Mouse (Mus musculus) B cell, adult 2 months (primary cell): ENCODE data around the gene Cfap77.

Source experiments
- DNase-seq, 2 experiments: peaks; one replicate each; pipeline ENCODE4 v3.0.0; 2022

The Cfap77 gene

GRCm38 (mm10) chr2:29046151-29046550 lies 8.7 kb downstream of the Cfap77 start:
- no peak for DNase-seq

DNA sequence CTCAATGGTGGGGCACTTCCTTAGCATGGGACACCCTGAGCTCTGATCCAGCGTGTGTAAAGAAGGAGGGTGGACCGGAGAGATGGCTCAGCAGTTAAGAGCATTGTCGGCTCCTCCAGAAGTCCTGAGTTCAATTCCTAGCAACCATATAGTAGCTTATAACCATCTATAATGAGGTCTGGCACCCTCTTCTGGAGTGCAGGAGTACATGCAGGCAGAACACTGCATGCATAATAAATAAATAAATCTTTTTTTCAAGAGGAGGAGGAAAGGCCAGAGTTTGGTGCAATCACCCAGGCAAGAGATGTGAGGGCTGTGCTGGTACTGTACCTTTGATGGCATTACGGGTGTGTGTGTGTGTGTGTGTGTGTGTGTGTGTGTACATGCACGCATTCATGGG lies 12.7 kb downstream of the Cfap77 start:
- DNase-seq, result no peak

DNA sequence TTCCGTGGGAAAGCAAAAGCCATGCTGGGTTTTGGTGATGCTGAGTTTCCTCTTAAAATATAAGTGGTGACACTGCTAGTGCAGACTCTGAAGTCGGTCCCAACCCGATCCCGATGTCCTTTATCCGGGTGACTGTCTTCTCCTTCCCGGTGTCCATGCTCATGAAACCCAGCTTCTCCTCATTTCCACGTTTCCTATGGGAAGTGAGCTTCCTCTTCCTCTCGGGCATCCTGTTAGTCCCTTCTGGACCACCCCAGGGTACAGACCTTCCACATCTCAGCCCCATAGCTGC lies 13.4 kb downstream of the Cfap77 start:
- DNase-seq, result no peak

GRCm38 (mm10) chr2:29040594-29041476 lies 14.0 kb downstream of the Cfap77 start:
- DNase-seq, result no peak

DNA sequence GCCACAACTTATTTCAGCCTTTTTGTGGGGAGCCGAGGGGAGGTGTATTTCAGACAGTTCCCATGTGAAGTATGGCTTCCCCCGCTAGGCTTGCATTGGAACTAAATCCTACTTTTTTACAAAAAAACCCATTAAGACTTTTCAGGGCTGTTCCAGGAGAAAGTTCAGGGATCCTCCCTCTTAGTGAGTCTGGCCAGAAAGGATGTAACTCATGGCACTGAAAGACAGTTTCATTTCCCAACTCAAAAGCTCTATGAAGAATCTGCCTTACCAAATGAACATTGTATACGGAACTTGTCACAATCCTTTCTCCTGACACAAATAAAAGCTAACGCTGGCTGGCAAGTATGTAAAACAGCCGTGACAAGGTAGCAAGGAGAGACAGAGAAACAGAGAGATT lies 15.1 kb downstream of the Cfap77 start:
- DNase-seq, result no peak

DNA sequence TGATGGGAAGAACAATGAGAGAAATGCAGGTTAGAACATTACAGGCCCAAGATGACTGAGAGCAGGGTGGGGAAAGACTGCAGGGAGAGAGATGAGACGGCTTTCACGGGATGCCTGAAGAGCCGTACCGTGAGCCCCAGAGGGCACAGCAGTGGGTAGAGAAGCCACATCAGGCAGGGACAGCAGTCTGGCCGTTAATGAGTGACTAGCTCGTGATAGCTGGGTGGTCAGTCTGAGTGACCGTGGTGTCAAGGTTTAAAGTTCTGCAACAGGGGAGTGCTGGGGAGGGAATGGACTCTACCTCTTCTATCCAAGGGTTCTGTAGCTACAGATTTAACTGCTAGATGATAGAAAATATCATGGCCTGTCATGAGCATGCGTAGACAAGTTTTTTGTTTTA lies 19.2 kb downstream of the Cfap77 start:
- no peak for DNase-seq

DNA sequence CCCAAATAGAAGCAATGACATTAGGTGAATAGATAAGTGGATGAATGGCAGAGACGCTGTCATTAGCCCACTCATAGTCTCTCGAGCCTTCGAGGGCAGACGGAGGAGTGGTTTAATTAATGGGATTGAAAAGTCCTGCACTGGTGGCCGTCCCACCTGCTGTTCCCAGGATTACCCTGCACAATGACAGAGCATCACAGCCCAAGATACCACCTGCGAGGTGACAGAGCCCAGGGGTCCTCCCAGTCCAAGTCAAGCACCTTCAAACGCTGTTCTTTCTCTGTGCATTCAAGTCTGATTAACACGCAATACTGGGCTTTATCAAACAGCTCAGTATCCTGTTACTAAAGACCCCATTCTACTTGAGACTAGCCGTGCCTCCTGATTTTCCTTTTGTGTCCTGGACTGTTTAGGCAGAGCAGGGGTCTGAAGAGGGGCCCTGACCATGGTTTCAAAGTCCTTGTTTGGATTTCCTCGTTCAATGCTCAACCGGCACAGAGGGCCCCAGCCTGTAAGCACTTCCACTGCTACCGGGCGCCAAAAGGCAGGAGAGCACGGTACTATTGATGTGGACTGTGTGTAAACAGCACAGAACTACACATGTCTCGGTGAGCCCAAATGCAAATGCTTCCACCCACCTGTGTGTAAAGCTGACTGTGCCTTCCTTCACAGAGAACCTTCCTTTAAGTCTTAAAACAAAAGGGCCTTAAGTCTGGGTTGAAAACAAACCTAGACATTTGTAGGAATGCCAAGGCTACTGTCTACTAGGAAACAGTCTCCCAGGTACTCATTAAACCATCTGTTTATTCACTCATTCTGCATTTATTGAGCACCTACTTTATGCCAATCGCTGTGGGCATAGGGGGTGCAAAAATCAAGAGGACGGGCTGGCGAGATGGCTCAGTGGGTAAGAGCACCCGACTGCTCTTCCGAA lies 20.1 kb downstream of the Cfap77 start:
- no peak for DNase-seq

DNA sequence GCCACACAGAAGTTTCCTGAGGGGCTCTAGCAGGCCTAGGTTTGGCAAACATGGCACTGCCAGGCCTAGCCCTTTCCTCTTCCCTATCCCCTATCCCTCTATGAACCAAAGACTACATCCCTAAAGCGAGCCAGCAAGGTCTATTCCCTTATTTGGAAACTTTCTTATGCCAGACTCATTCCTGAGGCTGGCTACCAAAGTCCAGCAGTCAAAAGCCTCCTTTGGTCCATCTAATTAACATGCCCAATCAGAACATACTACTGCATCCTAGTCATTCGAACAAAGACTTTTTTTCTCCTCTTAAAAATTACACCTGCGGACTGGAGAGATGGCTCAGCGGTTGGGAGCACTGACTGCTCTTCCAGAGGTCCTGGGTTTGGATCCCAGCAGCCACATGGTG lies 22.9 kb downstream of the Cfap77 start:
- DNase-seq, result no peak

GRCm38 (mm10) chr2:29030048-29030734 lies 24.7 kb downstream of the Cfap77 start:
- no peak for DNase-seq

- DNase-seq, result no peak
These were observed 29.6 kb downstream of the Cfap77 start for GRCm38 (mm10) chr2:29025284-29025683.

DNA sequence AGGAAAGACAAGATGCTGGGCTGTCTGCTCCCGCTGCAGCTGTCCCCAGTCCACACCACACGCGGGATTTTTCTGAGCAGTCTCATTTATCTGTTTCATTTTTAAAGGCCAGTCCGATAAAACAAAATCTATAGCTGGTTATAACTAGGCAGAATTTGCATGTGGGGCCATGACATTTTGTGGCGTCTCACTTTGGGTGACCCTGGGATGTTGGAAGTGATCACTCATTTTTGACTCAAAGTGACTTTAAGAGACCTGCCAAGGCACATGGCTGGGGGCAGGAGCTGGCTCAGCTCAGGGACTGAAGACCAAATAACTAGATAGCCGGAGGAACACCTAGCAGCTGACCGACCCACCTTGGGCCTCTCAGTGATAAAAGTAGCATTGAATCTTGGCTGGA lies 31.9 kb downstream of the Cfap77 start:
- no peak for DNase-seq

DNA sequence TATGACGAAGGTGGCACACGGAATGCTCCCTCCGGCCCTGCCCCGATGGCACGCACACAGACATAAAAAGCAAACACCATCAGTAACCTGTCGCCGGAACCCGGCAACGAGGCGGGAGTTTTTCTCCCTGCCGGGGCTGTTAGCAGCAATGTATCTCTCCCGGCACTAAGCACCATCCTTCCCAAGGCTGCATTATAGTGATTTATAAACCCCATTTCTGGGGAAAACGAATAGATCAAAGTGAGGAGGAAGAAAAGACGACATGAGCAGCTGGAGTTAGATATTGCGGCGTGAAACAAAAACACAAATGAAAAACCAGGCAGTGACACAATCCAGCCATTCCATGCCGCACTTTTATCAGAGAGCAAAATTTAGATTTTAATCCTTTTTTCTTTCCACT lies 33.8 kb downstream of the Cfap77 start:
- DNase-seq, result no peak

DNA sequence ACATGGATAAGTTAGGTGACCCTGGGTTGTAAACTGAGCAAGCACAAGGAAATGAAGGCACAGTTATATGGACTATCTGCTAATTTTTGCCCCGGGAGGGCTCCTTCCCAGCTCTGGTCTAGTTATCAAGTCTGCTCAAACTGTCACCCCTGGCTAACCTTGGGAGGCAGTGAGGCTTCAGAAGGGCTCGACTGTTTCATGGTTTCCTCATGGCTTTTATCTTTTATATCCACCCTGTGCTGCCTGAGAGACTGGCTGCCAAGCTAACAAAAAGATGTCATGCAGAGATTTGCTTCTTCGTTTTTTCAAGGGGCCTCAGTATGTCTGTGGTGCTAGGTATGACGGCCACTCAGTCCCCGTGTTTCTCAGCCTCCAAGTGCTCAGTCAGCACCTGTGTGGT lies 36.2 kb downstream of the Cfap77 start:
- DNase-seq, result no peak

GRCm38 (mm10) chr2:29016599-29017587 lies 38.0 kb downstream of the Cfap77 start:
- DNase-seq, result no peak

DNA sequence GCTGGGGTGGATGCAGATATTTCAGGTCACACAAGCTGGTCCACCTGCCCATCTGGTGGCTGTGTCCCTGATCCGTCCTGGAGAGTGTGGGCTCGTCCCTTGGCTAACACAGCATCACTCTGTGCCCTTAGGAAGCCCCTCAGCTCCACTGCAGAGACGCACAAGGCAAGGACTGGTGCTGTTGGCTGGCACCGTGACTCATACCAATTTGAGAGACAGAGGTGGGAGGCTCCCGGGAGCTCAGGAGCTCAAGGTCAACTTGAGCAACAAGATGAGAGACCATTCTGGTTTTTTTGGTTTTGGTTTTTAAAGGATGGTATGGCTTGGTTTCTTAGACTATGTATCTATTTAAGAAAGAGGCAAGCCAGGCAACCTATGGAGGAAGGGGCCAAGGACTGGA lies 42.3 kb downstream of the Cfap77 start:
- no peak for DNase-seq

- no peak for DNase-seq
These were observed 47.2 kb downstream of the Cfap77 start for GRCm38 (mm10) chr2:29007656-29008055.

DNA sequence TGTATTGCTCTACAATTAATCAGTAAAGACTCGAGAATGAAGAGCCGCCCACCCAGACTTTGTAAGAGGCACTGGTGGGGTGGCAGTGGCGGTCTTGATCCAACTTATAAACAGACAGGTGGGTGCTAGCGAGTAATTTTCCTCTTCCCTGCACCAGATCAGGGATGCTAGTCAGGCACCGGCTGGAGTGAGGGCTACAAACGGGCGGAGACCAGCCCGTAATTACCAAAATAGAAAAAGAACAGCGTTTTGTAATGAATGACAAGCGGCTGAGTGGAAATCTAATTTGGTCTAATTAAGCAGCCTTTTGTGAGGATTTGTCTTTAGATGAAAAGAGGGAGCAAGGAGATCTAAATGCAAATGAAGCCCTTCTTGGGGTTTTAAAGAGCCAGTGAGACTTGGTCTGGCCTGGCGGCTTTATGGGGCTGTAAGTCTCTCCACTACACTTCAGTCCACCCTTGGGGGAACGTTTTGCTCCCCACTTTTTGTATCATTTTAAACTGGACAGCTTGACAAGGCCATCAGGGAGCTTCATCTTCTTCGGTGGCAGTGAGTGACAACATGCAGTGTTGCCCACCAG lies 48.3 kb downstream of the Cfap77 start:
- DNase-seq, result no peak

DNA sequence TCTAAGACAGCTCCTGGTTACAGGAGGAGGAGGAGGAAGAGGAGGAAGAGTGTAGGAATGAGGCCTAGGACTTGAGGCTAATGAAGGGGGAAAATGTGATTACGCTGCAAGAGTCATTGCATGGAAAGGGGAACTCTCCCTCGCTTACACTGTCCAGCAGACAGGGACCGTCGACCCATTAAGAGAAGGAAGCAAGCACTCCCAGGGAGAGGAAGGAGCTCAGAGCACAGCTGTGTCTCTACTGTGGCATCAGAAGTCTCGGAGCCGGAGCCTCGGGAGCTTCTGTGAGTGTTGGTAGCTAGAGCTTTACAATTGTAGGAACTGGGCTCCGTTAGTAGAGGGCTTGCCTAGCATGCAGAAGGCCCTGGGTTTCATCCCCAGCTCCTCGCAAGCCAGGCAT lies 50.8 kb downstream of the Cfap77 start:
- DNase-seq, result no peak

GRCm38 (mm10) chr2:28998246-28998645 lies 56.6 kb downstream of the Cfap77 start:
- DNase-seq, result no peak

- no peak for DNase-seq
These were observed 57.6 kb downstream of the Cfap77 start for GRCm38 (mm10) chr2:28997161-28997834.

GRCm38 (mm10) chr2:28995436-28995835 lies 59.4 kb downstream of the Cfap77 start:
- no peak for DNase-seq
